Mouse (Mus musculus) retina, postnatal 1 day (tissue): ENCODE data around the gene Eef2.
"Not testable (repeated sequence)": the region's sequence is repeated elsewhere in the genome, so short reads cannot be mapped to it uniquely, and the experiment has no call there.

Source experiments
- DNase-seq: peaks from one replicate; pipeline ENCODE4 v3.0.0-alpha.2; 2012

Eef2 gene

DNA sequence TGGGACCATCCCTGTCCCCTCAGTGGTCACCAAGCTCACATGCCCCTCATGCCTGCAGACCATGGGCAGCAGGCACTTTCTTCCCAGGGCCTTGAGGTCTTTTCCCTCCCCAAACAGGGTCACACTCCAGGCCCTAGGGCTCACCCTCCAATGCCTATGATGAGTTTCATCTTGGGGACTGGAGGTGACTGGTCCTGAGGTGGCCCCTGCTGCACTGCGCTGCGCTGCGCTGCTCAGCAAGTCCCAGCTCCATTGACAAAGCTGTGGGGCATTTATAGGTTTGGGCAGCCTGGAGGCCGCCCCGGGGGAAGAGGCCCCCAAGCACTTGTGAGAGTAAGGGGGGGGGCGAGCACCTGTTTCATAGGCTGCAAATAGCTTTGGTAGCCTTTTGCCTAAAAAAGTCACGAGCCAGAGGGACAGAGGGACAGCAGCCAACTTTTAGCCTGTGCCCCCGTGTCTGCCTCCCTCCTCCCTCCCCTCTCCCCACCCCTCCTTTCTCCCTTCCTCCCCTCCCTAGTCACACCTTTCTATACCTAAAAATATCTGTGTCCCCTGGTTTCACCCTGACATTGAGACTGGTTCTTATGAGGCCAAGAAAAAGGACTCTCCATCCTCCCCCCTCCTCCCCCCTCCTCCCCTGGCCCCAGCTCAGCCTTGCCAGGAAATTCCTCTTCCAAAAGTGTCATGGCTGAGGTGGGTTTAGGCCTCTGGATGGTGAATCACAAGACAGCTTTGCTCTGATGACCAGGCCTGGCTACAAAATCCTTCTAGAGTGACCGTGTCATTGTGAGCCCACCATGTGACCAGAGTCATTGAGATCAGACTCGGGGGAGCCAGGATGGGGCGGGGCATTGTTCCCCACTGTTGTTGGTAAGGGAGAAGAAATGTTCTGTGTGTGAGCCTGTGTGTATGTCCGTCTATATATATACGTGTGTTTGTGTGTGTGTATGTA, 25.7 kb downstream of the Eef2 start, which contains the start of gene Nmrk2:
Gene Nmrk2 (minus strand): TSS at position 245 of the 952 bp plus-strand sequence.
- DNase-seq = no peak

DNA sequence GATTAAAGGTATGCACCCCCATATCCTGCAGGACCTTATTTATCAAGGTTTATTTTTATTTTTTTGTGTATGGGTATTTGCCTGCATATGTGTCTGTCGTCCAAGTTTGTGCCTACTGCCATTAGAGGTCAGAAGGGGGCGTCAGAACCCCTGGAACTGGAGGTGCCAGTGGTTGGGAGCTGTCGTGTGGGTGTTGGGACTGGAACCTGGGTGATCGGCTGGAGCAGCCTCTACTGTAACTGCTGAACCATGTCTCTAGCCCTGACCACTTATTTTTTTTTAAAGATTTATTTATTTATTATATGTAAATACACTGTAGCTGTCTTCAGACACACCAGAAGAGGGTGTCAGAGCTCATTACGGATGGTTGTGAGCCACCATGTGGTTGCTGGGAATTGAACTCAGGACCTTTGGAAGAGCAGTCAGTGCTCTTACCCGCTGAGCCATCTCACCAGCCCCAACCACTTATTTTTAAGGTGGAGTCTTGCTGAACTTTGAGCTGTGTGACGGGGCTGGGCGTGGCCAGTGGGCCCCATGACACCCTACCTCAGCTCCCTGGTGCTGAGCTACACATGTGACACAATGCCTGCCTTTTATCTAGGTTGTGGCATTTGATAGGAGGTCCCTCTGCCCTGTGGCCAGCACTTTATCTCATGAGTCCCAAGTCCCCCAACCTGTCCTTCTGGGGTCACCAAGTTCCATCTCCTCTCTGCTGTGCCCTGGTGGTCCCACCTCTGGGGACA, 26.7 kb downstream of the Eef2 start:
- no peak for DNase-seq

DNA sequence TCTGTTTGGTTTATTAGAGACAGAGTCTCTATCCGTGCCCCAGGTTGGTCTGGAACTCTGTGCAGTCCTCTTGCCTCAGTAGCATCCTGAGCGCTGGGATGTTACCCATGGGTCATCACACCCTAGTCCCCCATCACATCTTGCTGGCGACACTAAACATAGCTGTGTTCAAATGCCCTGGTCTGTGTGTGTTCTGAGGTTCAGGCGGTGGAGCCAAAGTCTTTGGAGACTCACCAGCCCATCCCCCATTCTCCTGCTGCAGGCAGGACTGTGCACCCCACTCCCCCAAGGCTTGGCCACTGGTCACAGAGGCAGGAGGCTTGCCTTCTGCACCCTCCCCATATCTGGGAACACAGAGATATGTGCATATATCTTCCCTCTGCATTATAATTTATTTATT, 27.7 kb downstream of the Eef2 start:
- DNase-seq = no peak

DNA sequence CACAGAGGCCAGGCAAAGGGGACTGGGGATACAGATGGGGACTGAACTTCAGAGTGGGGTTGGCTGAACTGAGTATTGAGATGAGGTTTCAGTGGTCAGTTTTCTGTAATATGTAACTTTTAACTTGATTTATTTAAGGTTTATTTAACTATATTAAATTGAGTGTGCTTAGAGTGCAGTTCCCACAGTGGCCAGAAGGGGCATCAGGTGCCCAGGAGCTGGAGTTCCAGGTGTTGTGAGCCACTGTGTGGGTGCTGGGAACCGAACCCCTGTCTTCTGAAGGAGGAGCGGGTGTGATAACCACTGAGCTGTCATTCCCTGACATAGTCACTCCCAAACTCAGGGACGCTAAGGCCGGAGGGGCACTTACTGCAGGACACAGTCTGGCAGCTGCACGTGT, 33.7 kb downstream of the Eef2 start:
- DNase-seq = no peak

DNA sequence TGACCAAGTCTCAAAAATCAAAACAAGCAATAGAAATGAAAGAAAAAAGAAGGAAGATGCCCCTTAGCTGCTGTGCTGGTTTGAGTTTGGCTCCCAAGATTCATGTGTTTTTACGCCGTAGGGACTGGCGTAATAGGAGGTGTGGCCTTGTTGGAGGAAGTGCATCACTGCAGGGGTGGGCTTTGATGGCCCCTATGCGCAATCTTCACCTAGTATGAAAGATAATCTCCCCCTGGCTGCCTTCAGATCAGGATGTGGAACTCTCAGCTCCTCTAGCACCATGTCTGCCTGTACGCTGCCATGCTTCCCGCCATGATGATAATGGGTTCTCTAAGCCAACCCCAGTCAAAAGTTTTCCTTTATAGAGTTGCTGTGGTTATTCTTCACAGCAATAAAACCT, 39.8 kb downstream of the Eef2 start:
- DNase-seq = no peak

DNA sequence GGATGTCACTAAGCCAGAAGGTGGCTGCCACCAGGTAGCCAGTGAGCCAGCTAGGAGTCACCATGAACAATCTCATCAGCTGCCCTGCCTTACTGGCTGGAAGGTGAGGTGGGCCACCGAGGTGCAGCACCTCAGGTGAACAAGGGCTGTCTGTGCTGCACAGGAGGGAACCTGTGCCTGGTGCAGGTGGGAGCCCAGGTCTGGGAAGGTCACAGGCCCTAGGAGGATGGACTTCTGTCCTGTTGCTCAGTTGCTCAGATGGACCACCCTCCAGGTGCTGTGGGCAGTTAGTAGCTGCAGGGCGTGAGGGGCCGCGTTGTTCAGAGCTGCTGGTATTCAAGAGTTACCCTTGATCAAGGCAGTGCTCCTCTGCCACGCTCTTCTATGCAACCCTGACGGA, 40.4 kb downstream of the Eef2 start:
- DNase-seq = no peak

DNA sequence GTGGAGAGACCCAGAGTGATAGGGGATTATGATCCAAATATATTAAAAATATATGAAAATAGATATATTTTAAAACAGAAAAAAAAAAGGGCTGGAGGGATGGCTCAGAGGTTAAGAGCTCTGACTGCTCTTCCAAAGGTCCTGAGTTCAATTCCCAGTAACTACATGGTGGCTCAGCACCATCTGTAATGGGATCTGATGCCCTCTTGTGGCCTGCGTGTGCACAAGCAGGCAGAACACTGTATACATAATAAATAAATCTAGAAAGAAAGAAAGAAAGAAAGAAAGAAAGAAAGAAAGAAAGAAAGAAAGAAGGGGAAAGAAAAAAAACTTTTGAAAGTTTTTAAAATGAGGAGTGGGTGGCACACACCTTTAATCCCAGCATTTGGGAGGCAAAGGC, 40.8 kb downstream of the Eef2 start:
- DNase-seq = peak; percentile 35

DNA sequence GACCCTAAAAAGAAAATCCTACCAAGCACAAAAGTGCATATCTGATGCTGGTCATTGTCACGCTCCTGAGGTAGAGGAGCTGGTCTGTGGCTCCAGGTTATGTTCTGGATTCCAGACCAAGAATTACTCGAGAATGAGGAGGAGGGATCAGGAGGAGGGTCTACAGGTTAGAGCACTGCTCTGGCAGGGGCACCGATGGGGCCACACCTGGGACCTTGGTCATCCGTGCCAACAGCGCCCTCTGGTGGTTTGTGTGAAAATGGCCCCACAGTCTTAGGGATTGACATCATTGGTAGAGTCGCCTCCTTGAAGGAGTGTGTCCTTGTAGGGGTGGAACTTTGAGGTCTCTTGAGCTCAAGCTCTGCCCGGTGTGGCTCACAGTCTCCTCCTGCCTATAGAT, 41.5 kb downstream of the Eef2 start:
- DNase-seq = peak; percentile 70

DNA sequence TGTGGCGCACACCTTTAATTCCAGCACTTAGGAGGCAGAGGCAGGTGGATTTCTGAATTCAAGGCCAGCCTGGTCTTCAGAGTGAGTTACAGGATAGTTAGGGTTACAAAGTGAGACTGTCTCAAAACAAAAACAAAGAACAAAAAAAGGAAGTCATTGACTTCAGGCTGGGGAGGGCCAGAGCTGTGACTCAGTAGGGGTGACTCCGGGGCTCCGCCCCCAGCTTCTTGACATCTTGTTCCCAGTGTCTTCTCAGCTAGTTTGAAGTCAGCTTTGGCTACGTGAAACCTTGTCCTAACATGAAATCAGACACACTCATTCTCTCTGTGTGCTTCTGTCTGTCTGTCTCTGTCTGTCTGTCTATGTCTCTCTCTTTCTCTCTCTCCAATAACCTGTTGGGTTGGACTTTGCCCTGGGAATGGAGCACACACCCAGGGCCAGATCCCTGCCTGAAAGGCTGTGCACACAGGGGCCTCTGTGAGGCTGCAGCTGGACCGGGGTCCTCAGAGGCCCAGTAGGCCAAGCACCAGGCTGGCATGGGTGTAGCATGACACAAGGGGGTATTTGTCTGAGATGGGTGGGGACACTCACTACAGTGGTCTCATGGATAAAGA, 45.1 kb downstream of the Eef2 start:
- DNase-seq = no peak

DNA sequence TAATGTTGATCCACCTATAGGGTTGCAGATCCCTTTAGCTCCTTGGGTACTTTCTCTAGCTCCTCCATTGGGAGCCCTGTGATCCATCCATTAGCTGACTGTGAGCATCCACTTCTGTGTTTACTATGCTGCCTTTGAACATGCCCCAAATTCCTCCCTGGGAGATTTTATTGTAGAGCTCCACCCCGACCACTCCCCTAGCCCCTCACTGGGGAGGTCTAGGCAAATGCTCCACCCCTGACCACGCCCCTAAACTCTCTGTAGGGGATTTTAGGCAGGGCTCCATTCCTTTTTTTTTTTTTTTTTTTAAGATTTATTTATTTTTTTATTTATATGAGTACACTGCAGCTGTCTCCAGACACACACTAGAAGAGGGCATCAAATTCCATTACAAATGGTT, 47.3 kb downstream of the Eef2 start:
- DNase-seq = not testable (repeated sequence)

DNA sequence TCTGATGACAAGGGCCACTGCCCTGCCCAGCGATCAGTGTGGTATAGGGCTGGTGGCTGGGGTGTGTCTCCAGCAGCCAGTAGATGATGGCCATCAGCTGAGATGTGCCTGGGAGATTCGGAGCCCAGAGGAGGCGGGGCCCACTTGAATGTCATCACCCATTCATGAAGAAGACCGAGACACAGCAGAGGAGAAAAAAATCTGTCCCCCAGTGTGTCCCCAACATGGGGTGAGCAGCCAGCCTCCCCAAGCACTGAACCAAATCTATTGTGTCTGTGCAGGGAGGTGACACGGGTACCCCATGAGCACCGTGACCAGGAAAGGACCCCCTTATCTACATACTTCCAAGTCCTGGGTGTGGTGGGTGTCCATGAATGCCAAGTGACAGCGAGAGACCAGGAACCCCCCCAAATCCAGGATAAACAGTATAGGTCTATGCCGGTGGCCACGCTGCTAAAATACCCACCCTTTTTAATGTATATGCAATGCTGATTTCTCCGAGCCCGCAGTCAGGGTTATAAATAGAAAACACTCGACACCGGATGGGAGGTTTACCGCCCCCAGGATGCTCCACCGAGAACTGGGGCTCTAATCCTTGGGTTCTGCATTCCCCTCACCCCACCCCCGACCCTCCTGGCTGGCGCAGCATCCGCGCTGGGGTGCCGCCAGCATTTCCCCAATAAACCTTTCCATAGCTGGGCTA, 53.5 kb downstream of the Eef2 start:
- DNase-seq = no peak

DNA sequence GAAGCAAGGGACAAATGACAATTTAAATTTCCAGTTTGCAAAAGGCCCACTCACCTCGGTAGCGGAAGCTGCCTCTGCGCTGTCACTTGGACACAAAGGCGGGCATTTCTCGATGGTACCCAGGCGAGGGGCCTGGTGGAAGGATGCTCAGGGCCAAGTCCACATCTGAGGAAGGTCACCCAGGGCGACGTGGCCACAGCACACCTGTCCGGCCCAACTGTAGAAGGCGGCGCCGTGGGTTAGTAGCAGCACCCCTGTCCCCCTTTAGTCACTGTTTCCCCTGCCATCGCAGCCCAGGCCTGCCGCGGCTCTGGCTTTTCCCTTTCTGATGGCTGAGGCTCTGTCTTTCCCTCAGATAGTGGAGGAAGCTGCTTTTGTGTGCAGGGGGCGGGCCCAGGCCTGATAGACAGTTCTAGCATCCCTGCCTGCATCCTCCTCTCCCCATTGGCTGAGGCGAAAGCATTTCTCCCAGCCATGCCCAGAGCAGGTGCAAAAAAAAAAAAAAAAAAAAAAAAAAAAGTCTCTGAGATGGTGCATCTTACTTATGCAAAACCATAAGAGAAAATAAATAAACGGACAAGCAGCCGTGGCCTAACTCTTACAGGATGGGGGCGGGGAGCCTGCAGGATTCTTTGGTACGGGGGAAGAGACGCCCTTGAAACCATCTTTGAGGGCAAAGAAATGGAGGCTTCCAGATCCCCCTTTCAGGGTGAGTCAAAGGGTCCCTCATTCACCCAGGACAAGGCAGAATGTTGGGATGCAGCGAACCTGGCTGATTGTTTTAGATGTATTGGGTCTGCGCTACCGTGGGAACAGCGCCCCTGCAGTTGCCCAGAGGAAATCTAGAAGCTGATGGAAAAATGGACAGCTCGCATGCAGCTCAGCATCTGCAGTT, 54.3 kb downstream of the Eef2 start, which contains the start of gene Atcay:
Gene Atcay (minus strand): TSS at position 396 of the 895 bp plus-strand sequence.
- peak; percentile 83 for DNase-seq

DNA sequence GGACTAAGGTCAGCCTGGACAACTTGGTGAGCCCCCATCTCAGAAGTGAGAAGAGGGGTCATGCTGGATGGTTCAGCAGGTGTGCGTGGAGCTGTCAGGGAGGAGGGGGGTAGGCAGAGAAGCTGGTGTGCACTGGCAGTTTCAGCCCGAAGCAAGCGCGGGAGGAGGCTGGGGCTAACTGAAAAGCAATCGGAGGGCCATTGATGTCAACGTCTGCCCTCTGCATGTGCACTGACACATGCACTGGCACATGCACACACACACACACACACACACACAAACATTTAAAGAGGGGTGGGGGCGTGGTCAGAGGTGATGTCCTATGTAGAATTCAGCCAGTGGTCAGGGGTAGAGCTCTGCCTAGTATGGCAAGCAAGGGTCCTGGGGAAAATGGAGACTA, 55.0 kb downstream of the Eef2 start:
- DNase-seq = no peak
